Mouse (Mus musculus) hindbrain, embryonic 14.5 days (tissue): ENCODE results near the gene 4930556J24Rik. TPM values are rescaled to one million over a fixed set of nuclear protein-coding genes. Genes with fewer than 3 reads are reported as not detected.

ENCODE experiments used
- ATAC-seq: fragments of 200-750 bp; cut with Nextera tagmentation; 2 replicates; pipeline ENCODE4 v1.8.0; 2017; ENCODE audit warnings: moderate number of reproducible peaks, mild to moderate bottlenecking, moderate TSS enrichment, moderate library complexity; ENCODE audit not compliant: low FRiP score
- DNase-seq: peaks from one replicate; pipeline ENCODE4 v3.0.0-alpha.2; 2015; ENCODE audit warnings: low spot score
- H3K27ac ChIP-seq: fragments of 300-500 bp; sonication (generic); 2 replicates; pipeline ENCODE4 v1.5.1; 2014; ENCODE audit warnings: mild to moderate bottlenecking, moderate library complexity
- H3K27me3 ChIP-seq: fragments of 300-500 bp; sonication (generic); 2 replicates; pipeline ENCODE4 v1.6.1; 2014; ENCODE audit warnings: mild to moderate bottlenecking, low read length, mixed read lengths; ENCODE audit not compliant: control insufficient read depth, insufficient read depth
- H3K36me3 ChIP-seq: fragments of 300-500 bp; sonication (generic); replicated peaks from 2 replicates; pipeline ENCODE4 v1.6.1; 2014; ENCODE audit not compliant: control insufficient read depth, insufficient read depth
- H3K4me1 ChIP-seq: fragments of 300-500 bp; sonication (generic); replicated peaks from 2 replicates; pipeline ENCODE4 v1.6.1; 2014; ENCODE audit warnings: antibody characterized with exemption, low read length, mixed read lengths; ENCODE audit not compliant: control insufficient read depth, insufficient read depth
- H3K4me2 ChIP-seq: fragments of 300-500 bp; sonication (generic); replicated peaks from 2 replicates; pipeline ENCODE4 v1.6.1; 2014; ENCODE audit warnings: mild to moderate bottlenecking, moderate library complexity
- H3K4me3 ChIP-seq: fragments of 300-500 bp; sonication (generic); replicated peaks from 2 replicates; pipeline ENCODE4 v1.5.1; 2014; ENCODE audit warnings: mild to moderate bottlenecking, low read length
- H3K9ac ChIP-seq: fragments of 300-500 bp; sonication (generic); 2 replicates; pipeline ENCODE4 v1.6.1; 2014
- H3K9me3 ChIP-seq: fragments of 300-500 bp; sonication (generic); 2 replicates; pipeline ENCODE4 v1.6.1; 2016; ENCODE audit warnings: low read length; ENCODE audit not compliant: control insufficient read depth
- WGBS: fragments of 180-500 bp; shearing (Covaris S2); extraction: QIAGEN DNeasy Blood & Tissue Kit; methylation state at CpG from one replicate; pipeline ENCODE4 v1.1.7; 2014; 5-methylcytosine and 5-hydroxymethylcytosine counted together
- polyA plus RNA-seq: library from polyadenylated mRNA; unstranded; fragments of >200 nt; fragmentation: Nextera tagmentation; extraction: Ambion mirVana; gene quantifications from 2 replicates; pipeline ENCODE4 v1.2.1, GENCODE M21; 2014

Gene 4930556J24Rik
- polyA plus RNA-seq, 1 experiment from 2014 or later: 0.23 TPM

GRCm38 (mm10) chr11:3910513-3911310 lies 65.9 kb downstream of the 4930556J24Rik start:
- DNase-seq (no peak), ATAC-seq (no peak)
- peak overlapping the region; percentile 26; the same call in 1 of the 2 replicates for H3K9ac ChIP-seq
- peak overlapping the region; percentile 62 for H3K4me3 ChIP-seq
- H3K36me3 ChIP-seq: peaks cover 16% of the 10 kb centered on the region; the same call in 1 of the 2 replicates
- no peaks in the 10 kb centered on the region for H3K27me3 ChIP-seq
- peaks cover 43% of the 10 kb centered on the region for H3K4me1 ChIP-seq
- H3K27ac ChIP-seq: no peak overlapping the region
- H3K9me3 ChIP-seq: no peaks in the 10 kb centered on the region
- WGBS: 53% methylated on average over 5 of the region's 5 CpGs
- H3K4me2 ChIP-seq: peak overlapping the region; percentile 85

GRCm38 (mm10) chr11:3909236-3909635 lies 67.3 kb downstream of the 4930556J24Rik start:
- Histone ChIP-seq H3K9ac (no peak overlapping the region), H3K4me2 (no peak overlapping the region), H3K27me3 (no peaks in the 10 kb centered on the region), H3K27ac (no peak overlapping the region), H3K4me1 (peaks cover 41% of the 10 kb centered on the region), H3K9me3 (no peaks in the 10 kb centered on the region), H3K4me3 (no peak overlapping the region), H3K36me3 (peaks cover 19% of the 10 kb centered on the region)
- 92% methylated on average over 4 of the region's 4 CpGs for WGBS
- ATAC-seq (no peak), DNase-seq (no peak)

GRCm38 (mm10) chr11:3905446-3905845 lies 71.1 kb downstream of the 4930556J24Rik start:
- no peak overlapping the region for H3K4me3 ChIP-seq
- DNase-seq: no peak
- H3K36me3 ChIP-seq: peaks cover 29% of the 10 kb centered on the region
- no peaks in the 10 kb centered on the region for H3K27me3 ChIP-seq
- H3K27ac ChIP-seq: no peak overlapping the region
- no peak overlapping the region for H3K9ac ChIP-seq
- H3K9me3 ChIP-seq: no peaks in the 10 kb centered on the region
- no peak for ATAC-seq
- H3K4me2 ChIP-seq: no peak overlapping the region
- 100% methylated on average over 1 of the region's 1 CpGs for WGBS
- peaks cover 11% of the 10 kb centered on the region for H3K4me1 ChIP-seq

GRCm38 (mm10) chr11:3904673-3905072 lies 71.9 kb downstream of the 4930556J24Rik start:
- WGBS: 85% methylated on average over 6 of the region's 6 CpGs
- no peak overlapping the region for H3K4me2 ChIP-seq
- no peak overlapping the region for H3K27ac ChIP-seq
- peaks cover 34% of the 10 kb centered on the region for H3K36me3 ChIP-seq
- DNase-seq (no peak), ATAC-seq (no peak)
- H3K27me3 ChIP-seq: no peaks in the 10 kb centered on the region
- H3K4me3 ChIP-seq: no peak overlapping the region
- H3K9ac ChIP-seq: no peak overlapping the region
- H3K9me3 ChIP-seq: no peaks in the 10 kb centered on the region
- H3K4me1 ChIP-seq: peaks cover 9% of the 10 kb centered on the region; the same call in 1 of the 2 replicates

GRCm38 (mm10) chr11:3903046-3903445 lies 73.5 kb downstream of the 4930556J24Rik start:
- no peak for ATAC-seq
- no peak for DNase-seq

GRCm38 (mm10) chr11:3902516-3902915 lies 74.1 kb downstream of the 4930556J24Rik start:
- Histone ChIP-seq H3K9me3 (no peaks in the 10 kb centered on the region), H3K9ac (no peak overlapping the region), H3K4me3 (no peak overlapping the region), H3K4me2 (no peak overlapping the region), H3K4me1 (peaks cover 9% of the 10 kb centered on the region; the same call in 1 of the 2 replicates), H3K27me3 (no peaks in the 10 kb centered on the region), H3K27ac (no peak overlapping the region), H3K36me3 (peaks cover 45% of the 10 kb centered on the region)
- ATAC-seq: no peak
- DNase-seq: no peak
- WGBS: 91% methylated on average over 3 of the region's 3 CpGs

More at GRCm38 (mm10) chr11:3903046-3903445, 73.5 kb downstream of the 4930556J24Rik start:
- Histone ChIP-seq H3K9ac (no peak overlapping the region), H3K27me3 (no peaks in the 10 kb centered on the region), H3K9me3 (no peaks in the 10 kb centered on the region), H3K4me2 (no peak overlapping the region), H3K4me1 (peaks cover 9% of the 10 kb centered on the region; the same call in 1 of the 2 replicates), H3K36me3 (peaks cover 42% of the 10 kb centered on the region), H3K27ac (no peak overlapping the region), H3K4me3 (no peak overlapping the region)
- 74% methylated on average over 5 of the region's 5 CpGs for WGBS

GRCm38 (mm10) chr11:3900296-3900695 lies 76.3 kb downstream of the 4930556J24Rik start:
- Histone ChIP-seq H3K27me3 (no peaks in the 10 kb centered on the region), H3K27ac (no peak overlapping the region), H3K36me3 (peaks cover 39% of the 10 kb centered on the region), H3K4me1 (peaks cover 9% of the 10 kb centered on the region; the same call in 1 of the 2 replicates), H3K4me3 (no peak overlapping the region), H3K4me2 (no peak overlapping the region), H3K9me3 (no peaks in the 10 kb centered on the region), H3K9ac (no peak overlapping the region)
- 87% methylated on average over 6 of the region's 6 CpGs for WGBS
- no peak for DNase-seq
- no peak for ATAC-seq

GRCm38 (mm10) chr11:3895933-3896332 lies 80.6 kb downstream of the 4930556J24Rik start:
- Histone ChIP-seq H3K4me1 (peaks cover 13% of the 10 kb centered on the region; the same call in 1 of the 2 replicates), H3K4me2 (no peak overlapping the region), H3K27ac (no peak overlapping the region), H3K4me3 (no peak overlapping the region), H3K9ac (no peak overlapping the region), H3K9me3 (no peaks in the 10 kb centered on the region), H3K36me3 (peaks cover 26% of the 10 kb centered on the region), H3K27me3 (no peaks in the 10 kb centered on the region)
- 97% methylated on average over 1 of the region's 1 CpGs for WGBS
- ATAC-seq (no peak), DNase-seq (no peak)

GRCm38 (mm10) chr11:3895458-3895857 lies 81.1 kb downstream of the 4930556J24Rik start:
- DNase-seq (peak; percentile 42), ATAC-seq (no peak)
- peaks cover 13% of the 10 kb centered on the region; the same call in 1 of the 2 replicates for H3K4me1 ChIP-seq
- H3K27me3 ChIP-seq: no peaks in the 10 kb centered on the region
- H3K9me3 ChIP-seq: no peaks in the 10 kb centered on the region
- peaks cover 26% of the 10 kb centered on the region for H3K36me3 ChIP-seq
- H3K27ac ChIP-seq: peak overlapping the region; percentile 83
- H3K4me3 ChIP-seq: peak overlapping the region; percentile 53
- WGBS: 4% methylated on average over 10 of the region's 10 CpGs
- peak overlapping the region; percentile 77 for H3K9ac ChIP-seq
- peak overlapping the region; percentile 82 for H3K4me2 ChIP-seq
